In the genomic region with DNA sequence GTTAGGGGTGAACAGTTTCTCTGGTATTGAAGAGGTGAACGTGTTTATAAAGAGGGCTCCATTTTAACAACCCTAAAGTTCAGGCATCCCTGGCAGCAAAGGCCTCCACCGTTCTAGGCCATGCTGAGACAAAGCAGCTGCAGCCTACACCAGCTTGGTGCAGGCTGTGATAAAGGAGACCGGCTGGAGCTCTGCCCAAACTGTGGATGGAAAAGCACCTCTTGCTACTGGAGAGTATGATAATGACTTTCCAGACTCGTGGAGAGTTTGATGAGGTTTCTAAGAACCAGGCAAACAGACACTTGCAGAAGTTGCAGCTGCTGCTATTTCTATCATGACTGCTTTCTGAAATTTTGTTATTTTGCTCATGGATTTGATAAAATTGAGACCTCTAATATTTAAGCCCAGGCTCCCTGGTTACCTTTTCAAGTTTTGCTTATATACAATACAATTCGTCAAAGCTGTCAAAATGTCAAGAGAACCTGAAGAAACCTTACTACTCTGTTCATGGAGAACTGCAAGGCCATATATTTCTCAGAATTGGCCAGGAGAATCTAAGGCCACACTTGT, we compare ENCODE assay signal across 9 mouse cellular contexts. TPM values are rescaled to one million over a fixed set of nuclear protein-coding genes. Genes with fewer than 3 reads are reported as not detected.
A peak's percentile ranks its signal among the peaks of the same experiment; 100 is the strongest.
DNase-seq lines count a peak whose midpoint lies in the region; ATAC-seq lines count a peak whose summit lies in the region.
"Had no signal": no experiment of that assay in that cellular context is flagged by ENCODE, and none has a peak within 500 bp of the region (broad histone marks: within the 10 kb centered on the region; RNA-seq: fewer than 3 reads in every experiment).

No protein-coding gene starts in this region.

- peak; percentile 15 to 31 for DNase-seq in cerebellum, postnatal 10 days
- no peak for DNase-seq in cerebellum, postnatal 36 days
- peak; percentile 18 to 28 for DNase-seq in lung, adult 18-20 months
- no peak for DNase-seq in lung, postnatal 4 days
- peak; percentile 15 for DNase-seq in lung, postnatal 14 days
- no peak for DNase-seq in layer of hippocampus, postnatal 10 days (ENCODE audit: low spot score in 2 of 2)
- DNase-seq: cerebellum, adult 11 months had no signal

- ATAC-seq in erythroblast, adult 5-6 weeks (replicated peaks; ENCODE audit: low FRiP score, poor library complexity, severe bottlenecking), result peak; percentile 63
- ATAC-seq in inflammation-experienced regulatory T-cells, adult 6 months, result no peak

RNA-seq across cellular contexts. Expression of a gene that starts 3.4 kb away (rescaled TPM):
- 18.4 and 24.8 TPM in 2 replicates for total RNA-seq in erythroblast, adult 5-6 weeks (2015; ENCODE audit: low replicate concordance)
- total RNA-seq in erythroblast, adult 5-6 weeks (2017; ENCODE audit: low replicate concordance), result 34.7 and 39.4 TPM in 2 replicates
- 10 to 100 TPM; 26.9 to 31.8 TPM for total RNA-seq in layer of hippocampus, postnatal 10 days (2021)
- 10 to 100 TPM; 15.0 to 19.9 (median 17.1) TPM for polyA plus RNA-seq in inflammation-experienced regulatory T-cells, adult 6 months (2017; shearing (Covaris generic))

Comparison
In these comparisons a context has a peak if more than half of its experiments do, and no peak if none do; other contexts are left out.
1. DNase-seq: peak in cerebellum, postnatal 10 days (2 of 2), lung, adult 18-20 months (2 of 2) and lung, postnatal 14 days (single experiment); none in cerebellum, postnatal 36 days (0 of 2), lung, postnatal 4 days (0 of 2) and layer of hippocampus, postnatal 10 days (0 of 2).